8 mouse cellular contexts compared by ENCODE assay signal in the genomic region with DNA sequence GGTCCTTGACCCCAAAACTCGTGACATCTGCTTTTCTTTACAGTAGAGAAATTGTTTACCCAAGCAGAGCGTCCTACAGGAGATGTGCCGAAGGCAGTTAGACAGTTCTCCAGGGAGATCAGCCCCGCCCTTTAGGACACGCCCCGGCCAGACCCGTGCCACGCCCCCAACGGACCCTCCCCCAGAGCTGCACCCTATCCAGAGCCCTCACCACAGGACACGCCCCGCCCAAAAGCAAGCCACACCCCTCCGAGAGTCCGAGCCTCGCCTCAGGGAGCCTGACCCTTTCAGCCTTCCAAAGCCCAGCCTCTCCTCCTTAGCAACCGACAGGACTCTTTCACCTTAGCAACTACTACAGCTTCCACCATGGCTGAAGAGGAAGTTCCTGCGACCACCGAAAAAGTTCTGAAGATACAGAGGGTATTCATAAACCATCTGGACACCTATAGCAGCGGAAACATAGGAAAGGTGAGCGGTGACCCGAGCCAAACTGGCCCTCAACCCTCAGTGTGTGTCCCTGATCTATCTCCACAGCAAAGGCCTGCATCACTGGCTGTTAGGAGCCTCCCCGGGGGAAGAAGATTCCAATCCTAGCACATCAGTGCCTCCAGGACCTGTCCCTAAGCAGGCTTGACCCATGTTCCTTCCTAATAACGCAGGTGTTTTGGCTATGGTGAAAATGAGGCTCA. TPM values are rescaled to one million over a fixed set of nuclear protein-coding genes. Genes with fewer than 3 reads are reported as not detected.
DNase-seq lines count a peak whose midpoint lies in the region; ATAC-seq and TF ChIP-seq lines count a peak whose summit lies in the region.

A gene (plus strand): TSS at position 178 of the 689 bp plus-strand sequence.

- H3K27ac ChIP-seq in embryonic facial prominence, embryonic 11.5 days (replicated peaks; ENCODE audit: low read depth, low read length): no peak within 1 kb of the TSS
- H3K27ac ChIP-seq in heart, embryonic 13.5 days (replicated peaks): no peak within 1 kb of the TSS
- H3K27ac ChIP-seq in kidney, embryonic 15.5 days: no peak within 1 kb of the TSS
- no peak within 1 kb of the TSS for H3K27ac ChIP-seq in cerebellum, adult 2 months (ENCODE audit: insufficient read depth, low read length)

- peak; percentile 84 for ATAC-seq in embryonic facial prominence, embryonic 11.5 days (replicated peaks; ENCODE audit: insufficient number of reproducible peaks, low FRiP score, low TSS enrichment, low read depth)
- ATAC-seq in heart, embryonic 13.5 days (ENCODE audit: extremely low read depth, insufficient number of reproducible peaks, low FRiP score, low TSS enrichment): peak; percentile 93
- peak; percentile 98 for ATAC-seq in kidney, embryonic 15.5 days (replicated peaks; ENCODE audit: low FRiP score)

- H3K4me2 ChIP-seq in embryonic facial prominence, embryonic 11.5 days (ENCODE audit: low read depth, low read length): peak within 1 kb of the TSS; percentile 23
- H3K4me2 ChIP-seq in heart, embryonic 13.5 days: peak within 1 kb of the TSS; percentile 56
- peak within 1 kb of the TSS; percentile 54 for H3K4me2 ChIP-seq in kidney, embryonic 15.5 days

- no peak within 1 kb of the TSS for H3K9ac ChIP-seq in embryonic facial prominence, embryonic 11.5 days (replicated peaks; ENCODE audit: low read length)
- no peak within 1 kb of the TSS for H3K9ac ChIP-seq in heart, embryonic 13.5 days
- no peak within 1 kb of the TSS for H3K9ac ChIP-seq in kidney, embryonic 15.5 days

- TF ChIP-seq CTCF in cerebellum, adult 2 months (IDR thresholded peaks at IDR 0.05; ENCODE audit: borderline replicate concordance, insufficient read depth, low read depth, low read length): no peak

- H3K9me3 ChIP-seq in embryonic facial prominence, embryonic 11.5 days (replicated peaks; ENCODE audit: control insufficient read depth, low read length): no peaks in the 10 kb centered on the region
- H3K9me3 ChIP-seq in heart, embryonic 13.5 days: no peaks in the 10 kb centered on the region
- H3K9me3 ChIP-seq in kidney, embryonic 15.5 days (replicated peaks): no peaks in the 10 kb centered on the region

- WGBS in embryonic facial prominence, embryonic 11.5 days: 11% methylated on average over 22 of the region's 22 CpGs
- WGBS in heart, embryonic 13.5 days: 12% methylated on average over 22 of the region's 22 CpGs
- 11% methylated on average over 22 of the region's 22 CpGs for WGBS in kidney, embryonic 15.5 days
- 19% methylated on average over 22 of the region's 22 CpGs for WGBS in cerebellum, adult 2 months

- DNase-seq in right cerebral cortex, postnatal 14 days: peak; percentile 27
- DNase-seq in right cerebral cortex, postnatal 36 days (ENCODE audit: low spot score in 2 of 2): no peak
- peak; percentile 72 for DNase-seq in embryonic facial prominence, embryonic 11.5 days (ENCODE audit: low spot score)
- peak; percentile 68 for DNase-seq in lung, postnatal 14 days
- peak; percentile 35 to 42 for DNase-seq in spleen, adult 18-20 months
- DNase-seq in cerebellum, adult 2 months: no peak

- H3K4me1 ChIP-seq in embryonic facial prominence, embryonic 11.5 days (ENCODE audit: control insufficient read depth, insufficient read depth, low read length): 0 out of 2 replicates have a peak, but pooled peaks cover 2% of the 10 kb centered on the region
- peaks cover 8% of the 10 kb centered on the region for H3K4me1 ChIP-seq in heart, embryonic 13.5 days
- peaks cover 9% of the 10 kb centered on the region for H3K4me1 ChIP-seq in kidney, embryonic 15.5 days
- no peaks in the 10 kb centered on the region for H3K4me1 ChIP-seq in cerebellum, adult 2 months (ENCODE audit: control insufficient read depth, insufficient read depth, low read length)

- no peak within 1 kb of the TSS for H3K4me3 ChIP-seq in embryonic facial prominence, embryonic 11.5 days (ENCODE audit: low read depth, low read length)
- H3K4me3 ChIP-seq in heart, embryonic 13.5 days: peak within 1 kb of the TSS; percentile 17
- H3K4me3 ChIP-seq in kidney, embryonic 15.5 days (replicated peaks): peak within 1 kb of the TSS; percentile 20
- no peak within 1 kb of the TSS for H3K4me3 ChIP-seq in cerebellum, adult 2 months (replicated peaks; ENCODE audit: insufficient read depth, low read depth, low read length)

- no peaks in the 10 kb centered on the region for H3K36me3 ChIP-seq in embryonic facial prominence, embryonic 11.5 days (replicated peaks; ENCODE audit: control insufficient read depth, insufficient read depth, low read depth, low read length)
- peaks cover 5% of the 10 kb centered on the region for H3K36me3 ChIP-seq in heart, embryonic 13.5 days
- peaks cover 12% of the 10 kb centered on the region for H3K36me3 ChIP-seq in kidney, embryonic 15.5 days

- no peak for TF ChIP-seq POLR2A in cerebellum, adult 2 months (IDR thresholded peaks at IDR 0.05; ENCODE audit: borderline replicate concordance, insufficient read depth, low read length)

- H3K27me3 ChIP-seq in embryonic facial prominence, embryonic 11.5 days (ENCODE audit: control insufficient read depth, insufficient read depth, low read length): no peaks in the 10 kb centered on the region
- H3K27me3 ChIP-seq in heart, embryonic 13.5 days (replicated peaks): peaks cover 3% of the 10 kb centered on the region; the same call in 1 of the 2 replicates
- H3K27me3 ChIP-seq in kidney, embryonic 15.5 days: no peaks in the 10 kb centered on the region
- H3K27me3 ChIP-seq in cerebellum, adult 2 months (ENCODE audit: control insufficient read depth, insufficient read depth, low read length): no peaks in the 10 kb centered on the region

RNA-seq across cellular contexts. Expression of the gene that starts here (rescaled TPM):
- 0.24 TPM in 1 of 2 replicates, not detected in the other for polyA plus RNA-seq in embryonic facial prominence, embryonic 11.5 days (2014; fragmentation: Nextera tagmentation; extraction: Ambion mirVana)
- polyA plus RNA-seq in heart, embryonic 13.5 days (2015; fragmentation: Nextera tagmentation; extraction: Ambion mirVana): 0.13 TPM in 2 replicates
- polyA plus RNA-seq in kidney, embryonic 15.5 days (2015; fragmentation: Nextera tagmentation; extraction: Ambion mirVana): 0.62 and 0.68 TPM in 2 replicates
- polyA plus RNA-seq in cerebellum, adult 2 months (2012; rRNA removed): 1.3 and 2.2 TPM in 2 replicates

Comparison
In these comparisons a context has a peak if more than half of its experiments do, and no peak if none do; other contexts are left out.
1. DNase-seq: peak in right cerebral cortex, postnatal 14 days (single experiment), lung, postnatal 14 days (single experiment) and spleen, adult 18-20 months (2 of 2); none in right cerebral cortex, postnatal 36 days (0 of 2) and cerebellum, adult 2 months (0 of 2).
2. Peak in DNase-seq, ATAC-seq and H3K4me2 ChIP-seq in embryonic facial prominence, embryonic 11.5 days; RNA of the gene not detected or under 1 TPM.
3. Peak in ATAC-seq, H3K4me3 ChIP-seq and H3K4me2 ChIP-seq in heart, embryonic 13.5 days; RNA of the gene not detected or under 1 TPM.
4. Peak in ATAC-seq, H3K4me3 ChIP-seq and H3K4me2 ChIP-seq in kidney, embryonic 15.5 days; RNA of the gene not detected or under 1 TPM.
5. Peak in every context shown above with its lines, with median percentiles within 50 percentile points of each other: ATAC-seq and H3K4me2 ChIP-seq.